Mouse (Mus musculus): ENCODE data around the gene Ccdc8. TPM values are rescaled to one million over a fixed set of nuclear protein-coding genes. Genes with fewer than 3 reads are reported as not detected.

The Ccdc8 gene
- total RNA-seq, 2 experiments from 2014 or later = 0.02 to 0.40 TPM

- ATAC-seq (ENCODE audit: poor library complexity, severe bottlenecking) = peak; percentile 98
Measured at GRCm38 (mm10) chr7:16974018-16974417, 18.5 kb upstream of the Ccdc8 start.

DNA sequence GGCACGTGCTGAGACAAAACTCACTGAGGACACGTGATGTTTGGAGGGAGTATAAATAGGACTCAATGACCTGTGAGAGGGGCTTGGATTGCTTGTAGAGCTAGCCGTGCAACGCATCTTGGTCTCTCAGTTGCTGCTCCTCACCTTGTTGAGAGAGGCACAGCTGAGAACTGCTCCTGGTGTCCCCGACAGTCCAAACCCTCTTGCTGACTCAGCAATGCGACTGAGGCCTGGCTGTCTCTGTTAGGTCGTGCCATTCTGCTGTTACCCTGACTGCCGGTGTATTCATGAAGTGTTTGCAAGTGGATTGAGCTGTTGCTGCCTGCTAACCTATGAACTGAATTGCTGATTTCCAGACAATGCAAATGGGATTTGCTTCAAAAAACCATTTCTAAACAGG, 16.2 kb upstream of the Ccdc8 start:
- no peak for ATAC-seq (ENCODE audit: poor library complexity, severe bottlenecking)

DNA sequence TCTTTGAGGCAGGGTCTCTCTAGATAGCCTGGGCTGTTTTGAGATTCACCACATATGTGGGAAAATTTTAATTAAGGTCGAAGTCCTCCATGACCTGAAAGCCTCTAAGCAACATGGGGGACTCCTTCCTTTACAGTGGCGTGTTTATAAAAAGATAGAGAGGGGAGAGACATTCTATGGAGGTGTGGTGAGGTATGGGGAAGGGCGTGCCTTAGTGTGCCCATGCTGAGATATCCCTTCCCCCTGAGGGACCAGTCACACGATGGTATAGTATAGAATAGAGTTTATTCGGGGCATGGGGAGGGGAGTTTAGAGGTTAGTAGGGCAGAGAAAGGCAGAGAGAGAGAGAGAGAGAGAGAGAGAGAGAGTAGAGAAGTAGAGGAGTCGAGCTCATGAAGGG, 14.3 kb upstream of the Ccdc8 start:
- no peak for ATAC-seq (ENCODE audit: poor library complexity, severe bottlenecking)

DNA sequence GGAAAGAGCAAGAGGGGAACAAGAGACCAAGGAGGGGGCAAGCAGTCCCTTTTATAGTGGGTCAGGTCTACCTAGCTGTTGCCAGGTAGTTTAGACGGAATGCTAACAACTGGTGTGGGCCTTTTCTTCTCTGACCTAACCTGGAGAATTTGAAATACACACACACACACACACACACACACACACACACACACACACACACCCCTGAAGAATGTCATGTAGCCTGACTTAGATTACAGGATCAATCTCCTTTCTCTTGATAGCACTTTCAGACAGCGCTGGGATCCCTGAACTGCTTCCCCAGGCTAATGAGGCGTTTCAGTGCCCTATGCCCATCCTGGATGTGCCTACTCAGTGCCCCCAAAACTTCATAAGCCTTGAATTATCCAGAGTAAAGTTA, 13.9 kb upstream of the Ccdc8 start:
- ATAC-seq (ENCODE audit: poor library complexity, severe bottlenecking) = no peak

- peak; percentile 51 for ATAC-seq (ENCODE audit: poor library complexity, severe bottlenecking)
Measured at GRCm38 (mm10) chr7:16980348-16980747, 12.2 kb upstream of the Ccdc8 start.

- ATAC-seq (ENCODE audit: poor library complexity, severe bottlenecking) = peak; percentile 80
Measured at GRCm38 (mm10) chr7:16982859-16983568, 9.5 kb upstream of the Ccdc8 start, which contains the start of gene Gm42372. Gene Gm42372 (plus strand): TSS chr7:16983086.

GRCm38 (mm10) chr7:16987541-16988149, 4.9 kb upstream of the Ccdc8 start:
- ATAC-seq (ENCODE audit: poor library complexity, severe bottlenecking) = no peak

GRCm38 (mm10) chr7:16988405-16988804, 4.1 kb upstream of the Ccdc8 start:
- no peak for ATAC-seq (ENCODE audit: poor library complexity, severe bottlenecking)

DNA sequence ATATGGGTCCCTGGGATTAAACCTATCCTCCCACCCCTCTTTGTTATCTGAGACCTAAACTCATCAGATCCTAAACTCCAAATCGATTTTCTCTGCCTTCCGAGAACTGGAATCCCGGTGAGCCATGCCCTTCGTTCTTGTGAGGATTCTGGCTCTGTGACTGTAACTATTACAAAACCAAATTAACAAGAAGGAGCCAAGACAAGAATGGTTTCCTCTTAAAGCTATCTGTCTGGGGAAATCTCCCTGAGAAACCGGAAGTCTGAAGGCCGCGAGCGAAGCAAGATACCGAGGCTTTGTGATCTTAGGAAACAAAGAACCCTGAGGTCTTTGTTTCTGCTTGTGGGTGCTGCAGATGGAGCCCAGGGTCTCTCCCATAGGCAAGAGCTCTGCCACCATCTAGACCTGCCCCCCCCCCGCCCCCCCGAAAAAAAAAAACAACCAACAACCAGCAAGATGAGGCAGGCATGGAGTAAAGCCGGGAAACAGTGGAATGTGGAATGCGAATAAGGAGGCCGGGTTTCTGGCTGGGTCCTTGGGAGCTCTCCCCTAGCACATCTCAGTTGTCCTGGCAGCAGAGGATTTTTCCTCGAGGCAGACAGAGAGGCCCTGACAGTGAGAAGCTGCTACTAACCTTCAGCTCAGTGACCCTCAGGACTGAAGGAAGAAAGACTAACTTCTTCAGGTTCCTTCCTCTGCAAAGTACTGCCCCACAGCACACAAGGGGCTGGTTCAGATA, 2.3 kb upstream of the Ccdc8 start:
- ATAC-seq (ENCODE audit: poor library complexity, severe bottlenecking) = peak; percentile 73

- ATAC-seq (ENCODE audit: poor library complexity, severe bottlenecking) = no peak
Measured at GRCm38 (mm10) chr7:16991681-16992450, 642 bp upstream of the Ccdc8 start.

DNA sequence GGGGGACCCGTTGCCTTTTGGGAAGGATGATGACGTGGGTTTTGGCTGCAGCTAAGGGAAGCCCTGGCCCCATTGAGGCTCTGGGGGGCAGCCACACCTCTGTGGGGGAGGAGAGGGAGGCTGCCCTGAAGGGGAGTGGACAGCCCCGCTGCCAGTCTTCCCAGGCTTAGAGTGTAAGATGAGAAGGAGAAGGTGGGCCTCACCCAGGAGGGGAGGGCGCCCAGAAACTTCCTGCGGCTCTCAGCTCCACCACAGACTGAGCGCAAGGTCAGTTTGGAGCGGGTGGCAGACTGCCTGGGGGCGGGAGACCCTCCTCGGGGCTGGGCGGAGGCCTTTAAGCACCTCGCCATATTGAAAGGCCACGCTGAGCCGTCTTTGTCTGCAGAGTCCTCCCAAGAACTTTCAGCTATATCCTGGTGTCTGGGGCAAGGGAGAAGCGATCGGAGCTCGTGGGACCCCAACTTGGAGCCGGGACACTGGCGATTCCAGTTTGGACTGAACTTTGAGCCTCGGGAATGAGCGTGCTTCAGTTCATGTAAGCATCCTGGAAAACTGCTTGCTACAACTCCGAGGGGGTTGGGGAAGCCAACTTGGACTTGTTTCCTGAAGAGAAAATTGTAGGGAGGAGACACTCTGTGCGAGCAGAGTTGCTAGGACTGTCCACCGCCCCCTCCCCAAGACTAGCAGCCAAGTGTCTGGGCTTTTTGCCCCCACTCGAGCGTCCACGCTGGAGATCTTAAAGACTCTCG, 1.3 kb downstream of the Ccdc8 start:
- ATAC-seq (ENCODE audit: poor library complexity, severe bottlenecking) = peak; percentile 51

DNA sequence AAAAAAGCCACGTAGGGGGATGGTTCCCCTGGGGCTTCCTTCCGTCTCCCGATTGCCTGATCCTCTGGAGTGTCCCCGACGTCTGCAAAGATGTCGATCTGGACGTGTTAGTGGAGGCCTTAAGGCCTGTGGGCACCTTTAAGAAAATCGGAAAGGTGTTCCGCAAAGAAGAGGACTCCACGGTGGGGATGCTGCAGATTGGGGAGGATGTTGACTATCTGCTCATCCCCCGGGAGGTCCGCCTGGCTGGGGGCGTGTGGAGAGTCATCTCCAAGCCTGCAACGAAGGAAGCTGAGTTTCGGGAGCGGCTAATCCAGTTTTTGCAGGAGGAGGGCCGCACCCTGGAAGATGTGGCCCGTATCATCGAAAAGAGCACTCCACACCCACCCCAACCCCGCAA, 1.9 kb downstream of the Ccdc8 start:
- no peak; the same call in 1 of the 2 replicates for ATAC-seq (ENCODE audit: poor library complexity, severe bottlenecking)

GRCm38 (mm10) chr7:16995345-16995744, 2.8 kb downstream of the Ccdc8 start:
- ATAC-seq (ENCODE audit: poor library complexity, severe bottlenecking) = no peak

DNA sequence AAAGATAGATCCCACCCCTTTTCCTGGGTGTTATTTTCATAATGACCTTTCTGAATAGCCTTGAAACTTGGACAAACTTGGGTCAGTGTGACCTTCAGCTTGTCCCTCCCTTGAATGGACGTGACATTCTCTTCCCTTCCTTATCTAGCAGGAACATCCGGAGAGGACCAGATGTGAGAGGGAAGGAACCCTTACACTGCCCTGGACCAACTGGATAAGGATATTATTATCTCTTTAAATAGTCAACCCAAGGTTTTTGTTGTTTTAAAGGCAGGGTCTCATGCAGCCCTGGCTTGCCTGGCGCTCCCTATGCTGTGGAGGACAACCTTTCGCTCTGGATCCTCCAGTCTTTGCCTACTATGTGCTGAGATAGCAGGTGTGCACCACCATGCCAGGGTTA, 6.7 kb downstream of the Ccdc8 start:
- ATAC-seq (ENCODE audit: poor library complexity, severe bottlenecking) = peak; percentile 8; the same call in 1 of the 2 replicates

DNA sequence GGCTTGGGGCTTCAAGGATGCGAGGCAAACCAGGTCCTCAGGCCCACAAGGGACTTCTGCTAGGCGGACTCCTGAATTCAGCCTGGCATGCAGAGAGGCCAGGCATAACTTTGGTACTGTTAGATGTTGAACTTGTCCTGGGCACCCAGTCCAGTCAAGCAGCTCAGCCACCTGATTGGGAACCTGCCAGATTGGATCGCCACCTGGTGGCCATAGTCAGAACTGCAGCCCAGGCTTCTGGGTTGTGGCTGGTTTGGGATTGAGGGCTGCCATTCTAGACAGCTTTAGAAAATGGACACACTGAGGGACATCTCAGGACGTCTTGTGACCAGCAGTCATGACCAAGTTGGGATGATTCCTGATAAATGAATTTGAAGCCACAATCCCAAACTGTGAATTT, 7.1 kb downstream of the Ccdc8 start:
- peak; percentile 75 for ATAC-seq (ENCODE audit: poor library complexity, severe bottlenecking)

GRCm38 (mm10) chr7:17002375-17003195, 10.1 kb downstream of the Ccdc8 start:
- peak; percentile 92 for ATAC-seq (ENCODE audit: poor library complexity, severe bottlenecking)

DNA sequence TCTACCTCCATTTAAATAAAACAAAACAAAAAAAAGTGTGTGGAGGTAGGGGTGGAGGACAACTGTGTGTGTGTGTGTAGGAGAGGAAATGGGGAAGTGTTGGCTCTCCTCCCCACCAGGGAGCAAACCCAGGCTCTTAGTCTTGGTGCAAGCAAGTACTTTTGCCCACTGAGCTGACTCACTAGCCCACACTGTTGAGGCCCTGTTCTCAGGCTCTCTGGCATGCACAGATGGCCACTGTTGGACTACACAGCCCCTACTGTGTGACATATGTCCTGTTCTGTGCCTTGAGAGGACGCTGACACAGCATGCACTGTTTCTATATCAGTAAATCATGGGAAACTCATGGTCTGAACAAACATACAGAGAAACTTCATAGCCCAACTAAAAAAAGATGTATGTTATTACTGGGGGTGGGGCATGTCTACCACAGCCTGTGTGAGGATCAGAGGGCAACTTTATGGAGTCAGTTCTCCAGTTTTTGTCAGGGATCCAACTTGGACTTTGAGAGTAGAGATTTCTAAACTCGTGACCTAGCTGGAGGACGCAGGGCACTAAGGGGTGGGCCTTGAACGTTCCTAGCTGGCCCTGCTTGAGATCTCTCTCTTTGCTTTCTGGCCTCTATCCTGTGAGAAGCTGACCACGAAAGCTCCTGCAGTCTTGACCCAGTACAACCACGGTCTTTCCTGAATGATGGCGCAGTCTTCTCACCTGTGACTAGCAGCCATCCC, 10.9 kb downstream of the Ccdc8 start:
- ATAC-seq (ENCODE audit: poor library complexity, severe bottlenecking) = no peak

- ATAC-seq (ENCODE audit: poor library complexity, severe bottlenecking) = no peak
Measured at GRCm38 (mm10) chr7:17004716-17005115, 12.2 kb downstream of the Ccdc8 start.

DNA sequence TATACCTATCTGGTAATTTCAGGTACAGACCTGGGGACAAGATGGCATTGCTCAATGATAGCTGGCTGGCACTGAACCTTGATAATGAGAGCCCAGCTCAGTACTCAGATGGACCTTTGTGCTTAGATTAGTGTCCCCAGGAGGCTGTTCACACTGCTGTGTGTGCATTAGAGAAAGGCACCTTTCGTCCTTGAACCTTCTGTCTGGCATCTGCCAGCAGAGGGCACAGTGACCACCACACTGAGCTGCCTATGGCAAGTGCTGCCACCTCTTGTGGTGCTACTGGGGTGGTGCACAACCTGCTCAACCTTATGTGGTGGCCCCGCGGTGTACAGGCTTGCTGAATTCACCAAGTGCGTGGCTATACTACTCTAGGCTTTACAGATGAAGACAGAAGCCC, 14.8 kb downstream of the Ccdc8 start:
- ATAC-seq (ENCODE audit: poor library complexity, severe bottlenecking) = peak; percentile 65
